Mouse (Mus musculus): ENCODE results near the gene Olfr695.

DNA sequence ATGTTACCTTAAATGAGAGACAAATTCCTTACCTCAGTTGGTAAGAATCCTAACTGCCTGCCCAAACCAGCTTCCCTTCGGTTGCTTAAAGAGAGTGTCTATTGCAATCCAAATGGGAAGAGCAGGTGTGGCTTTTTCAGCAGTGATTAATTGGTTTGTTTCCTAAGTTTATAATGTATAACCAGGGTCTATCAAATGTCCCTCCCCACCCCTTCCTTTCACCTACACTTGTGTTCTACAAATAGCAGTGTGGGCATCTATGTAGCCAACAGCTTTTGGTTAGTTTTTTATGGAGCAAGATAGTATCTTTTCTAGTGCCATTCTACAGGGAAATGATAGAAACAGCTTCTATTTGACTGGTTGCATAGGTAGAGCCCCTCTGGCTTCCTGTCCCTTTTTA, 26.1 kb upstream of the Olfr695 start, which contains the start of gene Olfr697:
- TF ChIP-seq CTCF (IDR thresholded peaks at IDR 0.05; ENCODE audit: insufficient read depth, low read depth, low read length) (no peak), POLR2A (IDR thresholded peaks at IDR 0.05; ENCODE audit: insufficient read depth, low read depth, low read length) (no peak)
